Mouse (Mus musculus) left cerebral cortex, postnatal 10 days (tissue): ENCODE measurements around the gene Idh3g. TPM values are rescaled to one million over a fixed set of nuclear protein-coding genes. Genes with fewer than 3 reads are reported as not detected.
"Not testable (repeated sequence)": the region's sequence is repeated elsewhere in the genome, so short reads cannot be mapped to it uniquely, and the experiment has no call there.

Experiments
- DNase-seq, 2 experiments: peaks; one replicate each; pipeline ENCODE4 v3.0.0; 2021 to 2022; ENCODE audit warnings: low spot score in 2 of 2, mixed read lengths in 1 of 2; ENCODE audit errors: extremely low spot score in 1 of 2
- intact Hi-C: fragments of 180-260 bp; cut with DNase I; formaldehyde crosslinking; loops from one replicate; pipeline ENCODE4 v1.15.1; 2025
- total RNA-seq, 2 experiments: library from RNA; stranded (reverse); gene quantifications; 2 replicates each; pipeline ENCODE4 v1.2.3; 2021

Gene Idh3g
- total RNA-seq, 2 experiments from 2014 or later = 148 to 149 TPM

GRCm38 (mm10) chrX:73765311-73765710 is 21.4 kb downstream of the Idh3g start:
- DNase-seq = peak in 1 of 2 experiments; percentile 62
- intact Hi-C loops = no loop called here

- intact Hi-C loops = no loop called here
- no peak for DNase-seq
These were observed 27.9 kb downstream of the Idh3g start for GRCm38 (mm10) chrX:73758611-73759290.

GRCm38 (mm10) chrX:73756334-73757140 is 30.2 kb downstream of the Idh3g start, which contains the start of gene Plxnb3:
Plxnb3 (plus strand) TSS chrX:73757090.
- intact Hi-C loops = no loop called here
- no peak for DNase-seq

- intact Hi-C loops = no loop called here
These were observed 37.7 kb downstream of the Idh3g start for GRCm38 (mm10) chrX:73748977-73749376.

GRCm38 (mm10) chrX:73744774-73745481 is 41.8 kb downstream of the Idh3g start:
- intact Hi-C loops = no loop called here
- DNase-seq = no peak

More at GRCm38 (mm10) chrX:73748977-73749376, 37.7 kb downstream of the Idh3g start:
- no peak for DNase-seq

GRCm38 (mm10) chrX:73739841-73740240 is 46.9 kb downstream of the Idh3g start:
- DNase-seq, intact Hi-C loops: not testable (repeated sequence)

- intact Hi-C loops = no loop called here
- no peak for DNase-seq
These were observed 47.5 kb downstream of the Idh3g start for GRCm38 (mm10) chrX:73739151-73739550.

GRCm38 (mm10) chrX:73738155-73738554 is 48.5 kb downstream of the Idh3g start:
- intact Hi-C loops = no loop called here
- DNase-seq = no peak

- intact Hi-C loops = no loop called here
- DNase-seq = no peak
These were observed 55.8 kb downstream of the Idh3g start for GRCm38 (mm10) chrX:73730908-73731307.

Other genes starting within 250 kb of the Idh3g start
- under 1 TPM; 0.47 to 0.87 TPM for gene Dusp9, start 147.5 kb downstream of the Idh3g start, total RNA-seq
- gene Pnck, start 126.8 kb downstream of the Idh3g start, total RNA-seq = 100 to 1,000 TPM; 152 to 154 TPM
- gene Slc6a8, start 113.7 kb downstream of the Idh3g start, total RNA-seq = 10 to 100 TPM; 61.8 to 64.8 TPM
- 10 to 100 TPM; 71.6 to 77.0 TPM for gene Bcap31, start 70.7 kb downstream of the Idh3g start, total RNA-seq
- gene Abcd1, start 70.3 kb downstream of the Idh3g start, total RNA-seq = 10 to 100 TPM; 15.0 to 16.2 TPM
- gene Plxnb3, start 29.8 kb downstream of the Idh3g start, total RNA-seq = 1 to 10 TPM; 4.5 to 6.8 TPM
- gene Srpk3, start 12.5 kb downstream of the Idh3g start, total RNA-seq = 1 to 10 TPM; 1.8 to 2.2 TPM
- gene Ssr4, start 131 bp upstream of the Idh3g start, total RNA-seq = 100 to 1,000 TPM in 1 of 2 experiments, 10 to 100 TPM in 1; 98.0 to 117 TPM
- 100 to 1,000 TPM; 121 to 134 TPM for gene Pdzd4, start 38.1 kb upstream of the Idh3g start, total RNA-seq
- not detected for gene Avpr2, start 105.2 kb upstream of the Idh3g start, total RNA-seq
- 100 to 1,000 TPM; 414 to 459 TPM for gene L1cam, start 109.2 kb upstream of the Idh3g start, total RNA-seq
- gene Arhgap4, start 135.0 kb upstream of the Idh3g start, total RNA-seq = 1 to 10 TPM; 5.3 to 5.4 TPM
- gene Naa10, start 135.0 kb upstream of the Idh3g start, total RNA-seq = 10 to 100 TPM; 56.9 to 60.6 TPM
- 1 to 10 TPM; 3.1 to 5.1 TPM for gene Renbp, start 144.0 kb upstream of the Idh3g start, total RNA-seq
- gene Hcfc1, start 179.5 kb upstream of the Idh3g start, total RNA-seq = 10 to 100 TPM; 70.1 to 83.6 TPM
- 10 to 100 TPM; 37.3 to 39.3 TPM for gene Irak1, start 237.0 kb upstream of the Idh3g start, total RNA-seq